Mouse (Mus musculus) frontal cortex, adult (tissue): ENCODE results near the gene Unk.
A peak's percentile ranks its signal among the peaks of the same experiment; 100 is the strongest.
"Not testable (repeated sequence)": the region's sequence is repeated elsewhere in the genome, so short reads cannot be mapped to it uniquely, and the experiment has no call there.

Experiments used
- ATAC-seq: cut with Nextera tagmentation; 2 replicates; pipeline ENCODE4 v1.9.2; 2017; ENCODE audit warnings: mild to moderate bottlenecking, moderate library complexity, mixed read lengths; ENCODE audit not compliant: low TSS enrichment

Gene Unk

GRCm38 (mm10) chr11:116087194-116088130 lies 57.3 kb downstream of the Unk start:
- peak; percentile 67 for ATAC-seq

- ATAC-seq, result no peak
Measured at GRCm38 (mm10) chr11:116088188-116088587, 58.1 kb downstream of the Unk start.

GRCm38 (mm10) chr11:116088741-116089394 lies 58.7 kb downstream of the Unk start:
- no peak for ATAC-seq

GRCm38 (mm10) chr11:116089545-116089944 lies 59.4 kb downstream of the Unk start:
- ATAC-seq, result no peak

GRCm38 (mm10) chr11:116091591-116091990 lies 61.5 kb downstream of the Unk start:
- ATAC-seq, result no peak

GRCm38 (mm10) chr11:116092959-116093358 lies 62.8 kb downstream of the Unk start:
- ATAC-seq, result not testable (repeated sequence)

GRCm38 (mm10) chr11:116093771-116094565 lies 63.8 kb downstream of the Unk start:
- ATAC-seq, result no peak

GRCm38 (mm10) chr11:116095573-116095972 lies 65.5 kb downstream of the Unk start:
- no peak for ATAC-seq

GRCm38 (mm10) chr11:116096213-116097108 lies 66.3 kb downstream of the Unk start:
- no peak for ATAC-seq

- no peak for ATAC-seq
Measured at GRCm38 (mm10) chr11:116098711-116099460, 68.8 kb downstream of the Unk start.

- no peak for ATAC-seq
Measured at GRCm38 (mm10) chr11:116099462-116099861, 69.3 kb downstream of the Unk start.

GRCm38 (mm10) chr11:116100385-116100784 lies 70.3 kb downstream of the Unk start:
- no peak for ATAC-seq

- no peak for ATAC-seq
Measured at GRCm38 (mm10) chr11:116100839-116101238, 70.7 kb downstream of the Unk start.

GRCm38 (mm10) chr11:116101931-116102381 lies 71.8 kb downstream of the Unk start:
- ATAC-seq, result no peak

GRCm38 (mm10) chr11:116102472-116102871 lies 72.3 kb downstream of the Unk start:
- ATAC-seq, result no peak

GRCm38 (mm10) chr11:116103572-116103971 lies 73.5 kb downstream of the Unk start:
- ATAC-seq, result no peak

- ATAC-seq, result peak; percentile 27; the same call in 1 of the 2 replicates
Measured at GRCm38 (mm10) chr11:116104006-116104646, 74.0 kb downstream of the Unk start.

- ATAC-seq, result no peak
Measured at GRCm38 (mm10) chr11:116105065-116105464, 74.9 kb downstream of the Unk start.

- ATAC-seq, result no peak
Measured at GRCm38 (mm10) chr11:116106154-116106962, 76.2 kb downstream of the Unk start.
